Mouse (Mus musculus): ENCODE results near the gene Dusp5. TPM values are rescaled to one million over a fixed set of nuclear protein-coding genes. Genes with fewer than 3 reads are reported as not detected.

Dusp5 gene
- polyA plus RNA-seq, 1 experiment from 2014 or later, result 3.0 TPM

Other genes starting within 250 kb of the Dusp5 start
- 54.8 and 62.4 TPM in 2 replicates for gene Mxi1, start 218.6 kb upstream of the Dusp5 start, polyA plus RNA-seq (2016; fragmentation: Nextera tagmentation; extraction: Ambion mirVana)
- 1.7 TPM in 1 of 2 replicates, not detected in the other for gene Gm10197, start 157.3 kb upstream of the Dusp5 start, polyA plus RNA-seq (2016; fragmentation: Nextera tagmentation; extraction: Ambion mirVana)
- gene Smndc1, start 138.5 kb upstream of the Dusp5 start, polyA plus RNA-seq (2016; fragmentation: Nextera tagmentation; extraction: Ambion mirVana), result 45.4 and 49.6 TPM in 2 replicates
- gene Nutf2-ps1, start 60.0 kb downstream of the Dusp5 start, polyA plus RNA-seq (2016; fragmentation: Nextera tagmentation; extraction: Ambion mirVana), result 419 and 449 TPM in 2 replicates
- 91.8 and 95.1 TPM in 2 replicates for gene Smc3, start 71.3 kb downstream of the Dusp5 start, polyA plus RNA-seq (2016; fragmentation: Nextera tagmentation; extraction: Ambion mirVana)
- gene Rbm20, start 148.2 kb downstream of the Dusp5 start, polyA plus RNA-seq (2016; fragmentation: Nextera tagmentation; extraction: Ambion mirVana), result 4.6 and 7.2 TPM in 2 replicates